Mouse (Mus musculus) retina, postnatal 7 days (tissue): Measurements from ENCODE around the gene 7530416G11Rik.

Experiments used
- DNase-seq: peaks from one replicate; pipeline ENCODE4 v3.0.0-alpha.2; 2012; ENCODE audit warnings: low read depth, low spot score

The 7530416G11Rik gene

DNA sequence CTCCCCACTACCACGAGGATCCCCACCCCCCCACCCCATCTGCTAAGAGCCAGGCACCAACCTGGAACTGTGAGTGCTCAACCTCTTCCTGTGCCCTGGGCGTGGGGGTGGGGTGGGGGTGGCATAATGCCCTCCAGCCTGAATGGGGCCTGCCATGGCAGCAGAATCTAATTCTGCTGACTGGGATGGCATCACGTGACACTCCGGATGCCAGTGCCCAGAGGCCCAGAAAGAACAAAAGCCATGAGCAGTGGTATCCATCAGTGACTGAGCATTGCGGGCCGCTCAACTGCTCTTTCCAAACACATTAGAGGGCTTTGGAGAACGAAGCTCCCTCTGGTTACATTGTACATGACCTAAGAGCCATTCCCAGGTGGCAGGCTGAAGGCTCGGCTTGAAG, at the start of gene 7530416G11Rik:
TSS of gene 7530416G11Rik (minus strand) at position 101 of the 400 bp plus-strand sequence.
- no peak for DNase-seq

DNA sequence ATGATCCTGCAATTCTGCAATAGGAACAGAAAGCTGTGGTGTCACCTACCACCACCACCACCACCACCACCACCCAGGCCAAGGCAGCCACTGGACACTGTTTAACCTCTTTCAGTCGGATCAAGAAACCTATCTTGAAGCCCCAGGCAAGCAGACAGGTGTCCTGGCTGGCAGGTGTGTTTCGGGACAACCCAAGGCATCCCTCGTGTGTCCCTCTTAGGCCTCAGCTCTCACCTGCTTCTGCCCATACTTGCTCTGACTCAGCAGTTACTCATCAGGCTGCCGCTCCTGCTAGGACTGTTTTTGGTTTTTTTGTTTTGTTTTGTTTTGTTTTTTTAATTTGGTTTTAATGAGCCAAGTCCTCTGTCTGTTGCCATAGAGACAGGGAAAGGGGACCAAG, 43.5 kb upstream of the 7530416G11Rik start:
- no peak for DNase-seq

DNA sequence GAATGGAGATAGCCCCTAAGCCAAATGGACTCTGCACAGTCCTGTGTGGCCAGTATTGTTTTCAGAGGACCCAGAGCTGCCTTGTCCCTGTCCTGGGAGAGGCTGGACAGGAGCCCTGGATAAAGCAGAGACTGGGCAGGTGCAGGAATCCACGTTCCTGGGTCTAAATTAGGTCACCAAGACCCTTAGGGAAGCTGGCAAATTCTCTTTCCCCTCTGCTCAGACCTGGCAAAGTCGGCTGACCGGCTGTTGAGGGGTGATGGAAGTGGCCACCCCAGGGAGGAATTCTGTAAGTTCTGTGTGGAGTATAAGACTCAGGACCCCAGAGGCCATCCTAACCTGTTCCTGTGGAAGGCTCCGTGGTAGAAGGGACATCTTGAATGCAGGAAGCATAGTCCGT, 42.3 kb upstream of the 7530416G11Rik start:
- DNase-seq, result no peak

GRCm38 (mm10) chr15:85538170-85538569, 35.1 kb upstream of the 7530416G11Rik start:
- no peak for DNase-seq

DNA sequence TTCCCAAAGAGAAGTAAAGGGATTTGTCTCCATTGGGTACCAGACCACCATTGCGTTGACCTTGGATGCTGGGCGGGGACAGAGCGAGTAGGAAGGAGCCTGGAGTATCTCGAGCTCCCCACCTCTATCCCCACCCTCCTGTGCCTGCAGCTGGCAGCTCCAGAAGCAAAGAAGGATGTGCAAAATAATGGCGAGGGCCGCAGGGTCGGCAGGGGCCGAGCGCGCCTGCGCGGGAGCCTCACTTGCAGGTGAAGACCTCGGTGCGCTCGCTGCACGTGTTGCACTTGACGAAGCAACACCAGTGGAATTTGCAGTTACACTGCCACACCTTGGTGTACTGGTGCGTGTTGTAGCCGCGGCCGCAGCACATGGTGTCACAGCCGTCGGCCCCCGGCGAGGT, 34.1 kb upstream of the 7530416G11Rik start:
- no peak for DNase-seq

- DNase-seq, result no peak
Measured at GRCm38 (mm10) chr15:85534646-85535045, 31.6 kb upstream of the 7530416G11Rik start.

DNA sequence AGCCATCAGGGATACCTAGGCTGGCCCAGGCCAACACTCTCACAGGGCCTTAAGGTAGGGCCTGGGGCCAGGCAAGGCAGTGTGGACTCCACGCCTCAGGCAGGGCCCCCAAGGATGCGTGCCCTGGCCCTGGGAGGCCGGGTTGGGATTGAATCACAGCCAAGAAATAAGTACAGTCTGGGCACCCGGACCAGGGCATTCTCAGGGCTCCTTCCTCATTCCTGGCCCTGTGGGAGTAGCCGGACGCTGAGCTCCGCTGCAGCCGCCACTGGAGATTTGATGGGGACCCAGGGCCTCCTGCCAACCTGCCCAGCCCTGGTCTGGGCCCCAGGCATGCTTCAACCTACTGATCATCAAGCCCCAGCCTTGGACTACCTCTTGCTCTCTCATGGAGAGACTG, 31.2 kb upstream of the 7530416G11Rik start:
- no peak for DNase-seq

DNA sequence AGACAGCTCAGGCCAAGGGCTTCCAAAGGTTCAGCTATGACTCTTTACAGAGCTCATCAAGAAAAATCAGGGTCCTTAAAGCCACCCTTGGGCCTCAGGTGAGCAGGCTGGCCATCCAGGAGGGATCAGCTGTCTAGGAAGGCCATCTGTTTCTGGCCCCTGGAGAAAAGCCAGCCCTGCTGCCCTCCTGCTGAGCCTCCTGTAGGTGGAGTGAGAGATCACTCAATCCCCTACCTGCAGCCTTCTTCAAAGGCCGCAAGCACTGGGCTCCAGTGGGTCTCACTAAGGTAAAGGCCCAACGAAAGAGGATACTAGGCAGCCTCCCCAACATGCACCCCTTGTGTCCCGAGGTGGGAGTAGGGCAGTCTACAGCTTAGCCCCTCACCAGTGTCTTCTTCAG, 29.0 kb upstream of the 7530416G11Rik start:
- DNase-seq, result no peak

- DNase-seq, result no peak
Measured at GRCm38 (mm10) chr15:85529911-85530310, 26.9 kb upstream of the 7530416G11Rik start.

- DNase-seq, result peak; percentile 40
Measured at GRCm38 (mm10) chr15:85524404-85524950, 21.4 kb upstream of the 7530416G11Rik start.

DNA sequence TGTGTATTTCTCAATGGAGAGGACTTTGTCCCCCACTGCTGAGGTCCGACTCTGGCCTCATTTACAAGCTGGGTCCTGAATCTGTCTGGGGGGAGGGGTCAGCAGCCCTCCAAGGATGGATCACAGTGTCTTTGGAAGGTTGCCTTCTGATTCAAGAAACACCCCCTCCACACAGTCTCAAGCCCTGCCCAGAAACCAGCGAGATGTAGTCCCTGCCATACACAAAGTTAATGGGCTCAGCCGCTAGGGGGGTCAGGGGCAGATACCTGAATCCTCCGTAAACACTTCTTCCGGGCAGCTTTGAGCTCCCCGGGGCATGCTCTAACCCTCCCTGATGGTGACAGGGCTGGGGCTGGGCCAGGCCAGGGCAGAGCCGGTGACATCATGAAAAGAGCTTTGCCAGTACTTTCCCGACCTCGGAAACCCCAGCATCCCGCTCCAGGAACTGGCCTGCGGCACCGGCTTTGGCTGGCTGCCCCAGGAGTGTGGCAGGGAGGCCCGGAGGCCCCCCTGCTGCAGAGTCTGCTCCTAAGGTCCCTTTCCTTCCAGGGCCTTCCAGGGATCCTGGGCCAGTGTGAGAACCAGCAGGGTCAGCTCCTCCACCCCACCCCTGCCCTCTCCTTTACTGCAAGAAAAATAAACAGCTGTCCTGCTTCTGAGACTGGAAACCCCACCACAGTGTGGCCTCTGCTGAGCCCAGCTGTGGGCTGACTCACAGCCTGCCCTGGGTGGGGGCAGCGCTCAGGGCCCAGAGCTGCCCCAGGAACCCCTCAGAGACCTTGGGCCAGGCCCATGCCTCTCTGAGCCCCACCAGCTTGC, 20.4 kb upstream of the 7530416G11Rik start:
- DNase-seq, result no peak

- DNase-seq, result no peak
Measured at GRCm38 (mm10) chr15:85519438-85519837, 16.4 kb upstream of the 7530416G11Rik start.

DNA sequence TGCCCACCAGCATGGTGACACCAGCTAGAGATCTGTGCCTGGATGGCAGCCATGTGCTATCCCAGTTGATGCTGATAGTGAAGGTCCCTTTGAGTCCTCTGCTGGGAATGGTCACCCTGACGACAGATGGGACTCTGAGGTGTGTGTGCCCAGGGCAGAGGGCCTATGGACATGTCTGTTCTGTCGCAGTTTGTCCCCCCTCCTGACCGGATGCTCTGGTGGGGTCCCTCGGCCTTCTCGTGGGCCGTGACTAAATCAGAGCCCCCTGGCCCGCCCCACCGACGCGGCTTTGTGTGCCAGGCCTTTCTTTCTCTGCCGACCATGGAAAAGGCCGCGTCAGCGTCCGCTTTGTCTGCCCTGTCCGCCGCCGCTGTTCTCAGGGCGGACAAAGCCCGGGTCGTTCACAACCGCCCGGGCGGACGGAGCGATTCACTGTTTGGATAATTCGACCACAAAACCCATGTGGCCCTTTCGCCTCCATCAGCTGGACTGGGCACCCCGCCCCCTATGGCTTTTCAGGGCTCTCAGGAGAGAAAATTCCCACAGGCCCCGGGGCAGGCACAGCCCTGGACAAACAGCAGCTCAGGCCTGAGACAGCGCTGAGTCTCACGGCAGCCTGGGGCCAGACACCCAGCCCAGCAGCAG, 4.5 kb upstream of the 7530416G11Rik start:
- no peak for DNase-seq

GRCm38 (mm10) chr15:85506680-85507079, 3.7 kb upstream of the 7530416G11Rik start:
- DNase-seq, result no peak

DNA sequence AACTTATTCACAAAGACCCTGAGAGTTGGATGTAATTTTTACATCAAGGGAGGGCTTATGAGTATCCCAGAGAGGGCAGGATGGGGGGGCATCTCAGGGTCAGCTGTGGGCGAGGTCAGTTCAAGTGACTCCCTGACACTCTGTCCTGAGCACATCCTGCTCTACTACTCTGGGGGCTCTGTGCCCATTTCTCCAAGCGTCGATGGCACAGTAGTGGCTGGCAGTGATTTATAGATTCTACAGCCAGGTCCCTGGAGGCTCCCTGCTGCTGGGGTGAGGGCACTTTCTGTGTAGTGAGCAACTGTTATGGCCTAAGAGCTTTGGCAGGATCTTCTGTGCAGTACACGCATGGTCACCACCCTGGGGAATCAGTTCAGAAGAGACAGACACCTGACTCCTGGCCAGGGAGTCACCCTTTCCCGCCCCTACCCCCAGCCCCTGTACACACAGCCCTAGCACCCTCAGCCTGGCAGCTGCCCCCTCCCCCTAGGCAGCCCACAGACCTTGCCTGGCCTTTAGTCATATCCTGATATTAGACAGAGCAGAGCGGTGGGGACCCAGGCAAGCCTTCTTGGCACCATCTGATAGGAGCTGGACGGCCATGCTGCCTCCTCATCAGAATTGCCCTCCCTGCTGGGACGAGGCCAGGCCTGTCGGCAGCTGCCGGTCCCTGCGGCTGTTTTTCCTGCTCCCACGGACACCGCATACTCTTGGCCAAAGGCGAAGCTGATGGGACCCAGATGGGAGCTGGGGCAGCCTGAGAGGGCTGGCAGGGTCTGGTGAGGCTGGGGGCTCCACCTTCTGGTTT, 2.3 kb upstream of the 7530416G11Rik start:
- no peak for DNase-seq

DNA sequence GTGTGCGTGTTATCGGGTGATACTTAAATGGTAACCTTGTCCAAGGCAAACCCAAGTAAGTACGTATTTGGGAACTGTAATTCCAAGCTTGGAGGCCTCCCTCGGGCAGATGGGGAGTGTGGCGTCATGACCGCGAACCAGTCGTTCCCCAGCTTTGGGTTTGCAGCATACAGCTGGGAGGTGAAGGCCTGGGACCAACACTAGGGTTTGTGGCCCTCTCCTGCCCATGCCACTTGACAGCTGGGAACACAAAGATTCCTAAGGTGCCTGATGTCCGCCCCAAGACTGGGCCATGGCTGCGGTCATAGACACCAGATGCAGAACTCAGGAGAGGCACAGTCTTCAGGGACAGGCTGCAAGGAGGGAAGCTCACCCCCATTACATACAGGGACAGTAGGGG, 2.8 kb downstream of the 7530416G11Rik start:
- no peak for DNase-seq

- no peak for DNase-seq
Measured at GRCm38 (mm10) chr15:85497981-85498475, 5.0 kb downstream of the 7530416G11Rik start.

GRCm38 (mm10) chr15:85497548-85497947, 5.5 kb downstream of the 7530416G11Rik start:
- no peak for DNase-seq

- DNase-seq, result no peak
Measured at GRCm38 (mm10) chr15:85494163-85494621, 8.8 kb downstream of the 7530416G11Rik start.

- no peak for DNase-seq
Measured at GRCm38 (mm10) chr15:85489751-85490150, 13.3 kb downstream of the 7530416G11Rik start.

GRCm38 (mm10) chr15:85488900-85489299, 14.1 kb downstream of the 7530416G11Rik start:
- no peak for DNase-seq

DNA sequence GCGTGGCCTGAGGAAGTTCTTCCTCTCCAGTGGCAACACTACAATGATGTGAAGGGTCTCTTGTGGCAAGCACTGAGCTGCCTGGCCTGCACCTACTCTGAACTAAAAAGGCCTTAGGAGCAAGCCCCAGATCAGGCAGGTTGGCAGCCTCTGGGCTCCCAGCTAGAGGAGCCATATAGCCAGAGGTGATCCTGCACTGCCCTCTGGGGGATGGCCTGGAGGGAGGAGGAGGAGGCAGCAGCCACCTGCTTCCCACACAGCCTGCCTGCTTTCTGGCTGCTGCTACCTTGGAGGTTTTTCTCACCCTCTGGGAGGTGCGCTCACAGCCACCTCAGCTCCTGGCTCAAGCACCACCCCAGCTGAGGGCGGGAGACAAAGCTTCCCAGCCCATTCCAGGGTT, 22.4 kb downstream of the 7530416G11Rik start:
- no peak for DNase-seq
